Mouse (Mus musculus) v-Abl transformed pro-B cells (cell line): ENCODE measurements around the gene Fermt3.
"Not testable (repeated sequence)": the region's sequence is repeated elsewhere in the genome, so short reads cannot be mapped to it uniquely, and the experiment has no call there.

Source experiments
- in situ Hi-C, 2 experiments: fragments of 400-800 bp; cut with MboI; formaldehyde crosslinking; loops; one replicate each; pipeline ENCODE4 v1.15.1; 2025; ENCODE audit not compliant: unreplicated experiment in 2 of 2

Gene Fermt3

GRCm38 (mm10) chr19:6994002-6994401 lies 25.3 kb downstream of the Fermt3 start:
- in situ Hi-C loops: no loop called here

- in situ Hi-C loops: no loop called here
Observed at GRCm38 (mm10) chr19:6993011-6993770, 26.1 kb downstream of the Fermt3 start.

- in situ Hi-C loops: no loop called here
Observed at GRCm38 (mm10) chr19:6992011-6992858, 27.0 kb downstream of the Fermt3 start, which contains the start of gene Dnajc4. Gene Dnajc4, minus strand, starts transcription at chr19:6992572.

- in situ Hi-C loops: not testable (repeated sequence)
Observed at GRCm38 (mm10) chr19:6991166-6991565, 28.1 kb downstream of the Fermt3 start.

GRCm38 (mm10) chr19:6990712-6991111 lies 28.6 kb downstream of the Fermt3 start:
- in situ Hi-C loops: no loop called here

- in situ Hi-C loops: no loop called here
Observed at GRCm38 (mm10) chr19:6989251-6989650, 30.0 kb downstream of the Fermt3 start.

GRCm38 (mm10) chr19:6987904-6988285 lies 31.4 kb downstream of the Fermt3 start:
- in situ Hi-C loops: no loop called here

GRCm38 (mm10) chr19:6987061-6987903 lies 32.0 kb downstream of the Fermt3 start, which contains the start of gene Vegfb:
Gene Vegfb, minus strand, starts transcription at chr19:6987651.
- in situ Hi-C loops: no loop called here

GRCm38 (mm10) chr19:6985951-6986708 lies 33.1 kb downstream of the Fermt3 start:
- in situ Hi-C loops: no loop called here

GRCm38 (mm10) chr19:6985300-6985699 lies 34.0 kb downstream of the Fermt3 start:
- in situ Hi-C loops: no loop called here

- in situ Hi-C loops: loop anchor here in 1 of 2 experiments (5.0 kb wide), 1 partner anchor 34 kb away; the partner anchor contains the start of gene Fermt3
Observed at GRCm38 (mm10) chr19:6983621-6984020, 35.6 kb downstream of the Fermt3 start.

- in situ Hi-C loops: loop anchor here in 1 of 2 experiments (5.0 kb wide), 1 partner anchor 36 kb away; the partner anchor contains the start of gene Fermt3
Observed at GRCm38 (mm10) chr19:6981465-6981864, 37.8 kb downstream of the Fermt3 start.

- in situ Hi-C loops: loop anchor here in 1 of 2 experiments (5.0 kb wide), 1 partner anchor 37 kb away; the partner anchor contains the start of gene Fermt3
Observed at GRCm38 (mm10) chr19:6980381-6981093, 38.7 kb downstream of the Fermt3 start, which contains the start of gene Fkbp2. Gene Fkbp2, minus strand, starts transcription at chr19:6980501.

- in situ Hi-C loops: loop anchor here (5.0 kb wide), 3 partner anchors 38 to 57 kb away; partner anchors contain the start of genes Esrra (in 2 of the 2) and Fermt3 (in 1 of the 2)
Observed at GRCm38 (mm10) chr19:6979486-6980380, 39.5 kb downstream of the Fermt3 start.

- in situ Hi-C loops: loop anchor here (5.0 kb wide), 2 partner anchors 43 to 57 kb away; partner anchors contain the start of gene Esrra (in 2 of the 2)
Observed at GRCm38 (mm10) chr19:6979001-6979479, 40.2 kb downstream of the Fermt3 start.

- in situ Hi-C loops: loop anchor here (5.0 kb wide), 2 partner anchors 44 to 56 kb away; partner anchors contain the start of gene Esrra (in 2 of the 2)
Observed at GRCm38 (mm10) chr19:6978639-6978974, 40.7 kb downstream of the Fermt3 start.
